Mouse (Mus musculus): ENCODE measurements around the gene Jmjd6.

Gene Jmjd6

DNA sequence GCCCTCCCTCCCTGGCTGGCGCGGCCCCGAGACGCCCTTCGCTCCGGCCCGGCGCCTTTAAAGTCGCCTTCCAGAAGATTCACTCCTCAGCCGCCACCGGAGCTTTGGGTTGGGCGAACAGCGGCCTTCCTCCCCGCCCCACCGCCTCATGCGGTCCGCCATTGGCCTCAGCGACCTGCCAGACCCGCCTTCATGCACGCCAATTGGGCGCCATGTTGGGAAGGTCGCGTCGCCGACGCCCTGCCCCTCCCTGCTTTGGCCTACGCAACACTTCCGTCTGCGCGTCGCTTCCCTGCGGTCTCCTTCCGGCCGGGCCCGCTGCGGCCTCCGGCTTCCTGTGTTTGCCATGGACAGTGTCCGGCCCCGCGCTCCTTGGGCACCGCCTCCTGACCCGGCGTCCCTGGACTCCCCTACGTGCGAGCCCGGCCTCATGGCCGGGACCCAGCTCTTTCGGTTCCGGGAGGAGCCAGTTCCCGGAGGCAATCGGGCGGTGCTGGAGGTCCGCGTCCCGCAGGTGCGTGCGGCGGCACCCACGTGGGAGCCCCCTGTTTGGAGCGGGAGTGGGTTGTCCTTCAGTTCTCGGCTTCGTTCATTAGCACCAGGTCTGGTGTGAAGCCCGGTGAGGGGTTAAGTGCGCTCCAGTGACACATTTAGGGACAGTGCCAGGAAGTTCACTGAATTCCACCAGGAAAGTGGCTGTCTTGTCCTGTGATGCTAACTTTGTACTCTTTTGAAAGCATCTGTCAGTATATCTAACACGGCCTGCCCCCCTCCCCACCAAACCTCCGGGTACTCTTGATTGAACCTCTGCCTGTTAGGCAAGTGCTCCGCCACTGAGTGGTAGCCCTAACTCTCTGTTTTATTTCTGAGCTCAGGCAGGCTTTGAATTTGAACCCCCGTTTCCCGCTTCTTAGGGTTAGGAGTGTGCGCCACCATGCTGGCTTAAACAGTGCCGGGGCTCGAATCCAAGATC is at the start of gene Jmjd6, which contains the start of gene Mettl23:
Jmjd6 (minus strand) TSS at position 189 of the 973 bp plus-strand sequence.
Mettl23 (plus strand) TSS at position 18 of the 973 bp plus-strand sequence.
- peak; percentile 98 for DNase-seq

DNA sequence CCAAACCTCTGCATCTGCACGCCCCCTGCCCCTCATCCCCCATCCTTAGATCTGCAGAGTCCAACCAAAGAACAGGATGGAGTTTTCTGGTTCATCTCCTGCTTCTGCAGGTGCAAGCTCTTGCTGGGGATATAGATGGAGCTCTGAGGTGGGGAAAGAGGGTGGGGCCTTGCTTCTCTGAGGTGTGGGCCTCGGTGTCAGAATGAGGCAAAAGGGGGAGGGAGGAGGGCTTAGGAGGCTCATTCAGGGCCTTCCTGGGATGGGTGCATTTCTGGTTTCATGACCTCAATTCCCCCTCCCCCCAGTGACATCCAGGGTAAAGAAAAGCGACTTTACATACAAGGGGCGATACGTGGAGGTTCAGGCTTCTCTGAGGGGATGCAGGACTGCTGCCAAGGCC is 43.9 kb upstream of the Jmjd6 start:
- DNase-seq, result no peak

DNA sequence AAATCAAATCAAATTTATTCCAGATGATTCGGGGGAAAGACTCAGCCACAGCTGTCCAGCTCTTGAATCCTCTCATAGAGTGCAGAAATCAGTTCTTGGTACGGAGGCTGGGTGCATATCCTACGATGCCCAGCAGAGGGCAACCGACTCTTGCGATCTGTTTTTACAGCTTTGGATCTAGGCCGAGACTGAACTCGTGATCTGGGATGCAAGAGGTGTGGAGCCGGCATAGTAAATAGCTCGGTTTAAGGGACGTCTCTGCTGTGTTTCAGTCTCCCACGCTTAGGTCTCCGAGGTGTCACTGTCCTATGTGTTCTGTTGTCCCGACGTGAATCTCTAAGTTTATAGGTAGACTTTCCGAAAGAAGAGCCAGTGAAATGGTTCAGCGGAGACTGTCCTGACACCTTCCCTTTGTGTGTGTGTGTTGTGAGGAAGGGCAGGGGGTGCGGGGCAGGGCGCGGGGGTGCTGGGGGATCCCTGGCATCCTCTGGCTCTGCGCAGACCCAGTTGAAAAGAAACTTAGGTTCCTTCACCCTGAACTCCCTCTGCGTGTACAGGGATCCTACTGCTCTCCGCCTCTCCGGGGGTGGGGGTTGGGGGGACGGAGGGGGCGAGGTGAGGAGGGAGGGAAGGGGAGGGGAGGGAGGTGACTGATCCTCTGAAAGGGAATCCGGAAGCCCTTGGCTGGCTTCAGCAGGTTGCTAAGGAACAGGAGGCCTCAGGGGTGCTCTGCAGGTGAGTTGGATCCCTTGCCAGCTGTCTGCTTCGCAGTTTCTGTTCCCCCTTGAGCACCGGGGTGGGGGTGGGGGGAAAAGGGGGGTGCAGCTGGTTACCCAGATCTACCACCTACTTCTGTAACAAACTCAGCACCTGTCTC is 42.3 kb upstream of the Jmjd6 start:
- peak; percentile 91 for DNase-seq

DNA sequence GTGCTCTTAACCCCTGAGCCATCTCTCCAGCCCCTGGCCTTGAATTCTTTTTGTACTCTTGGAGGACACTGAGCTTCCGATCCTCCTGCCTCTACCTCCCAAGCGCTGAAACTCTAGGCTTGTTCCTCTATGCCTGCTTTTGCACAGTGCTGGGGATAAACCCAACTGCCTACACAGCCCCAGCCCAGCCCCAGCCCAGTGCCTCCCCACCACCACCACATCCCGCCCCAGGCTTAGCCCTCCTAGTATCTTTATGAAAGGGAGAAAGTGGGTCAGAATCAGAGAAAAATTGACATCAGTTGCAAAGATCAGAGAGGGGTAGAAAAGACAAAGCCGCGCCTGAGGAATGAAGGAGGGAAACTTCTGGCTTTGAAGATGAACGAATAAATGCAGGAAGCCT is 40.8 kb upstream of the Jmjd6 start:
- DNase-seq, result no peak

DNA sequence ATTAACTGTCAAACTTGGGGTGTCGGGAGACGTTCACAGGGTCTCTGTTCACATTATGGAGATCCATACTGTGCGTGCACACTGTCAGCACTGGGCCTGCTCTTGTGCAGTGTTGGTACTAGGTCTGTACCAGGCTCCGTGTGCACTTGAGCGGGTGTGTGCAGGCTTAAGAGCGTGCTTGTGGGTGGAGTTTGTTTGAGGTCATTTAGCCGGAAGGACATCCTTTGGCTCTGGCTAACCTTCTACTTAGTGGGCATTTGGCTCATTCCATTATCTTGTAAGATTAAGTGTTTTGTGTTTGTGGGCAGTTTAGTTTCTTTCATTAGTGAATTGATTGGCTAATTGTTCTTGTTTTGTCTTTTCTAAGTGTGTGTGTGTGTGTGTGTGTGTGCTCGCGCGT is 39.2 kb upstream of the Jmjd6 start:
- no peak for DNase-seq

DNA sequence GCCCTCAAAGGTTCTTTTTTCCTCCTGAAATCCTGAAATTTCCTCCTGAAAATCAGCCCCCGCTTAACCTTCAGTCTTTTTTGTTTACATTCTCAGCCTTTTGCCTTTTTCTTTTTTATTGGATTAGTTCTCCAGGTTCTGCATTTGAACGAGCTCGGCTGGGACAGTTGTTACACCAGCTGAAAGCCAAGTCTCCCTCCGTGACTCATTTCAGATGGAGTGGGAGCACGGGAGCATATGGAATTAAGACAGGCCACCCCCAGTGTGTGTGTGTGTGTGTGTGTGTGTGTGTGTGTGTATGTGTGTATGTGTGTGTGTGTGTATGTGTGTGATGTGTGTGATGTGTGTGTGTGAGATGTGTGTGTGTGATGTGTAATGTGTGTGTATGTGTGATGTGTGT is 38.2 kb upstream of the Jmjd6 start:
- no peak for DNase-seq

DNA sequence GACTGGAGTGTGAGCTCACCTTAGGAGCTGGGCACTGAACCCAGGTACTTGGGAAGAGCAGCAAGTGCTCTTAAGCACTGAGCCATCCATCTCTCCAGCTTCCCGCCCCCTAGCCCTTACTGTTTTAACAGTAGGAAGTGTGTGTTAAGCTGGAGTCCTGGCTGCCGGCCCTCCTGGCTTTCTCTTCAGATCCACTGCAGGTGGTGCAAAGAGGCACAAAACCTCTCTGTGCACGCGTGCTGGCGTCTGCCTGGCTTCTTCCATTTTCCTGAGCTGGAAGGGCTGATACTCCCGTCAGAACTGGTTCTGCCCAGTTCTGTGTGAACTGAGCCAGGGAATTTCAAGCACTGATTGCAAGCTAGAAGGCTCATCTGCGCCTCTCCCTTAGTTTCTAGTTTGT is 37.6 kb upstream of the Jmjd6 start:
- DNase-seq, result no peak

DNA sequence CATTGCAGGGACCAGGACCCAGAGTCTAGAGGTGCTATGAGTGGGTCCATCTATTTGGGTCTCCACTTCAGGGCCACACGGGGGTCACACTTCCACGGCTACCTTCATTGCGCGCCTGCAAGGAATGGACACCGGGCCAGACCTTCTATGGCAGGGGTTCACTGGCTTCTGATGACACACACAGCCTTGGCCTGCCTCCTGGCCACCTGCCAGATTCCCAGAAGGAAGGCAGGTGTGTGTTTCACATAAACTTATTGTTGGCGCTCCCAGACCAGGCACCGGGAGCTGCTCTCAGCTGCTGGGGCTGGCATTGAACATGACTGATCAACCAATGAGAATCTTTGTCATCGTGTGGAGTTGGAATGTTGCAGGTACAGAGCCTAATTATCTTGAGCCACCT is 35.2 kb upstream of the Jmjd6 start:
- DNase-seq, result peak; percentile 29

DNA sequence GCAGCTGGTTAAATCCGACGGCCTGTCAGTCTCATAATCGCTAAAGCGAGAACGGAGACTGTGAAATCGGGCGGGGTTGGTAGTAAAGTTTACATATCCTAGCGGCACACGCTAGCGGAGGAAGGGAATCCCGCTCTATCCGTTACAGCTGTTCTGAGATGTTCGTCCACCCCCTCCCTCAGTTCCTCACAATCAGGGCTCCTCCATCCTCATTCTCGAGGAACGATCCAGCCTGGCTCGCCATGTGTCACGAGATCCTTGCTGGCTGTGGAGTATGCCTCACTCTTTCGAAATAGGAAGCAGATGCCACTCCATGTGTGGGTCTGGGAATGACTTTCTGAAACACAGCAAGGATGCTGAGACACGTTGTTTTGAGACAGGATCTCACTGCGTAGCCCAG is 30.7 kb upstream of the Jmjd6 start:
- no peak for DNase-seq

DNA sequence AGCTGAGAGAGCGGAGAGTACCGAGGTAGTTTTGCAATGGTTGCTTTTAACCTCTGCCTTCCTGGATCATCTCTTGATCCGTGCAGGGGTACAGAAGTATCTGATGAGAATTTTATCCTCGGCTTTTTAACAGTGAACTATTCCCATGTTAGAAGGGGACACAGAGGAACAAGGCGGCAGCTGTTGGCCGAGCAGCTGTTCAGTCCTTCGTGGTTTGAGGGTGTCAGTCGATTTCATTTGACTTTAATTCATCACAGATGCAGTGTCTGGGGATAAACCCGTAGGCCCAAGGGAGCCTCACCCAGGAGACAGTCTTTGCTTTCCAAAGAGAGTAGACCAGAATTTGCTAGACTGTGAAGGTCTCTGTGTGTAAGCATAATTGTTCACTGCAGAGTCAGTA is 28.3 kb upstream of the Jmjd6 start:
- DNase-seq, result no peak

DNA sequence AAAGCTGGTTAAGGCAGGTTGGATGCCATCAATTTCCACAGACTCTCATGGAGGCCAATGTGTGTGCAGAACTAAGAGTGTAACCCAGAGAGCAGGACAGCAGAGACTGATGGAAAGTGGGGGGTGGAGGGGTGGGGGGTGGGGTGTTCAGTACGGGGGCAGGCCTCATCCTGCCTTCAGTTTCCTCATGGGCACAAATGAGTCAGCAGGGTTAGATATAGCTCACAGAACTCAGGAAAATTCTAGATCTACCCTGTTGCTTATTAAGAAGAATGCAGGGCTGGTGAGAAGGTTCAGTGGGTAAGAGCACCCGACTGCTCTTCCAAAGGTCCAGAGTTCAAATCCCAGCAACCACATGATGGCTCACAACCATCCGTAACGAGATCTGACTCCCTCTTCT is 26.4 kb upstream of the Jmjd6 start:
- DNase-seq, result no peak

DNA sequence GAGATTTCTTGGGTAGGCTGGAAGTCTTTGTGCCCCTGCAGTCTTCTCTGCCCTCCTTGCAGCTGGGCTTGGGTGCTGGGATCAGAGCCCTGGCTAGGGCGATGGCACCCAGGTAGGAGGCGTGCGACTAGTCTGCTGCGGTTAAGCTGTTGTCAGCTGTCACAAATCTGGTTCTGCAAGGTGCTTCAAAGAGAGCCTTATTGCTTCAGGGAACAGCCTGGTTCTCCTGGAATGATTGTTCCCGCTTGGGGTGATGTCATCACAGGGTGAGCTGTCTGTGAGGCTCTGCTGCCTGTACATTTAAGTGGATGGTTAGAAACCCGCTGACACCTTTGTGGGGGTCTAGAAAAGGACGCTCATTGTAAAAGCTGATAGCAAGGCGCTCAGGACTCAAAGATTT is 26.0 kb upstream of the Jmjd6 start:
- no peak for DNase-seq

DNA sequence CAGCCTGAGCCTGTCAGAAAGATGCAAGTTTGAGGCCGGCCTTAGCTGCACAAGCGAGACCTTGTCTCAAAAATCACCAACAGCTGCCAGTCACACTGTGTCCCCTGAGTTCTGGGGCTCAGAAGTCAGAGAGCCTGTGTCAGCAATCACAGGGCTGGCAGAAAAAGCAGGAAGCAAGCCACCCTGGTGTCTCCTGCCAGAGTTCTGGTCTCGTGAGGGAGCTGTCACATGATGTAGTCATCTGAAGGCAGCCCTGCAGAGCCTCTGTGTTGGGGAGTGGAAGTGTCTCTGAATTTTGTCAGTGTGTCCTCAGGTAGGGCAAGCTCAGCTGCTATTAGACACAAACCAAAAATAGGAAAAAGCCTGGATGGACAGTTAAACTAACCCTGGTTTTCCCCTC is 24.9 kb upstream of the Jmjd6 start:
- peak; percentile 60 for DNase-seq

DNA sequence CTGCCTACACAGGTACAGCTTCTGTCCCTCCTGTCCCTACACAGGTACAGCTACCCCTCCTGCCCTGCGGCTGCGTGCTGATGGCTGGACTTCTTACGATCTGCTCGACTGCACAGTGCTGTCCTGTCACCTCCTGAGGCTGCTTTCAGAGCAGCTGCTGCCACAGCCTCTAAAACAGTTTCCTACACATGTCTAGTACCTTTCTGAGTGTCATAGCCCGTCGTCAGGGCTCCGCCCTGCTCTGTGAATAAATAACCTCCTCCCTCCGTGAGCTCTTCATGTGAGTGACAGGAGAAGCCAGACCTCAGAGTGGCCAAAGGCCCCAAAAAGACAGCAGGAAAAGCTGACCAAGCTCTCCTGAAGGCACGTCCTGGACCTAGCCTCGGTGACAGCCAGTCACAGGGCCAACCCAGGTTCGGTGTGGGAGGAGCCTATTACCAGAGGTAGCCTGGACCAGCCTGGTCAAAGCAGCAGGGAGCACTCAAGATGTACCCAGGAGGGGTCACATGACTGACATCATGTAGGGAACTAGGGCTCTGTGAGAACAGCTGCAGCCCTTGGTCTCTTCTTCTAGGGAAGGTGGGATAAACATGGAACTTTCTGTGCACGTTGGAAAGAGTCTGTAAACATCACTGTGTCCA is 22.8 kb upstream of the Jmjd6 start:
- DNase-seq, result peak; percentile 26

DNA sequence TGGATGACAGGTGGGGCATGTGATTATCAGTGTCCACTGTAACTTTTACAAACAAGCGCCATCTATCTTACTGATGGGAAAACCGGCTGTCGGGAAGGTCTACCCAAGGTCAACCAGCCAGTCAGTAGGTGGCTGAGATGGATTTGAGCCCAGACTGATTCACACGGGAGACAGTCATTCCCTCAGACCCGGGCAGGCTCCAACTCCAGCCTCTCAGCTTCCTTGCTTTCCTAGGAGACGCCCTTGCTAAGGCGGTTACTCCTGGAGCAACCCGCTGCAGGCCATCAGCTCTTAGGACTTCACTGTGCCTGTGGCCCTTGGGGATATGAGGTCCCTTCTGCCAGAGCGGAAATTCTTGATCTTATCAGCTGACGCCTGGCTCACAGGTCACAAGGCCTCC is 21.2 kb upstream of the Jmjd6 start:
- DNase-seq, result no peak

DNA sequence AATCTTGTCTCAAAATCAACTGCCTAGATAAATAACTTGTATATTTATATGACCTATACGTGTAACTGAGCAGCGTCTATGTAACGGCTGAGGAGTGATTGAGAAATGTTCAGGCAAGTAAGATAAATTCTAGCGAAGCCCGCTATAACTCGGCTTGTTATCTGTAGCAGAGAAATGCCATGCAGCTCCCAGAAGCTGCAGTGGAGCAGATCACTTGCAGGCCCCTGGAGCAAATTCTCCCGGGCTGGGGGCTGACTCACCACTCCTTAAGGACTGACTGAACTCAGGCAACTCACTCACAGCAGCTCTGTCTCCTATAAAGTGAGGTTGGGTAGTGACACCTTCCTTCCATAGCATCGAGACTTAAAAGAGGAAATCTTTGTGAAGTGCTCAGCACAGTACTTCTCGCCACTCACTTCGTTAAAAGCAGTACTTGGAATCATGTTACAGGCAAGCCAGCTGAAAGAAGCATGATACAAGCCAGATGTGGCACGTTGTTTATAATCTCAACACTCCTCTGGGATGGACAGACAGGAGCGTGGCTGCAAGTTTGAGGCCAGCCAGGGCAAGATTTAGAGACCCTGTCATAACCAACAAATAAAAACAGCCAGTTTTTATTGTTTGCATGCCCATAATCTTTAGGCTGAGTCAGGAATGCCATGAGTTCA is 14.1 kb upstream of the Jmjd6 start:
- no peak for DNase-seq

DNA sequence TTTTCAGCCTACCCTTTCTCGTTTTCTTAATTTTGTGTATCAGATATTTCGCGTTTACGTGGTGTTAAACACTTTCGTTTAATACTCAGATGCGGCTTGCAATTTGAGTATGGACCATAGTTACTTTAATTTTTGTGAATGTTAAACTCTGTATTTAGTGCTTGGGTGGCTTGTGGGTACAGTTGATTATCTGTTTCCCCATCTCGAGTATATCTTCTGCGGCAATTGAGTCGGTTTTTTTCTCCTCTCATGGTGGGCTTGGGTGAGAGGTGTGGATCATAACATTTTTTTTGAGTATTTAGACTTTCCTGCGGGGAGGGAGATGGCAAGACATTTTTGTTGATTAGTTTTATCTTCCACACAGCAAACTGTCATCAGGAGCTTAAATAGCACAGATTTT is 11.0 kb upstream of the Jmjd6 start:
- no peak for DNase-seq

DNA sequence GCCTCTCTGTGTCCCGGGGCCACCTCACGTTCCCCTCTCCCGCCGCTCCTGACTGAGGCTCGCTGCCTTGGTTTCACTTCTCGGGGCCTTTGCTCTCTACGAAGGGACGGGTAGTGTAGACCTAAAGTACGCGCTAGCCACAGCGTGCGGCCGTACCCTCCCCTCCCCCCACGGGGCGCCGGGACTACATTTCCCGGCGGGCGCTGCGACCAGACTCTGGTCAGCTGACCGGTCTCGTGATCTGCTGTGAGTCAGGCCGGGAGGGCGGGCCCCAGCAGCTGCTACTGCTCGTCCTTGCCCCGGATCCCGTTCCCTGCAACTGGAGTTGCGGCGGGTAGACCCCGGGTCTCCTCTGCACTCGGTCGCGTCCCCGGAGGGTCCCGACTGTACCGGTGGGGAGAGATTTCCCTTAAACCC is 10.3 kb upstream of the Jmjd6 start:
- DNase-seq, result peak; percentile 99

DNA sequence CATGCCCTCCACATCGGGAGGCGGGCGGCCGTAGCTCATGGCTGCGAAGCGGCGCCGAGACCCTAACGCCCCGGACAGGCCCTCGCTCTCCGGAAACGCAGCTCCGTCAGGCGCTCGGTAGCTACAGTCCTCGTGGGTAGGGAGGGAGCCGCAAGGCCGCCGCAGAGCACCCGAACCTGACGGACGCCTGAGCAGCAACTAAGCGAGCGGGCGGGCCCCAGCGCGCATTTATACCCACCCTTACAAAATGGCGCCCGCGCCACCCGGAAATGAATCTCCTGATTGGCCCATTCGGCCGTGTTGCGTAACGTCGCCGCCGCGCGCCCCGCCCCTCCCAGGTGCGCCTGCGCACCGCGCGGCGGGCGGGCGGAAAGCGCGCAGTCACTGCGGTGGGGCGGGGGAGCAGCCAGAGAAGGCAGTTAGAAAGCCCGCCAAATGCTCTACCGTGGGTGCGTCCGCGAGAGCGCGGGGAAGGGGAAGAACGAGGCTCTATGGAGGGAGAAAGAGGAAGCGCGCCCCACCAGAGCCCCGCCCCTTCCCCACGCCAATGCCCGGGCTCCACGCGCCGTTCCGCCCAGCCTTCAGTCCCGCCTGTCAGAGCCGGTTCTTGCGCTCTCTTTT is 9.8 kb upstream of the Jmjd6 start, which contains the start of gene Srsf2:
Srsf2 (minus strand) TSS at position 204 of the 621 bp plus-strand sequence.
- DNase-seq, result peak; percentile 97

DNA sequence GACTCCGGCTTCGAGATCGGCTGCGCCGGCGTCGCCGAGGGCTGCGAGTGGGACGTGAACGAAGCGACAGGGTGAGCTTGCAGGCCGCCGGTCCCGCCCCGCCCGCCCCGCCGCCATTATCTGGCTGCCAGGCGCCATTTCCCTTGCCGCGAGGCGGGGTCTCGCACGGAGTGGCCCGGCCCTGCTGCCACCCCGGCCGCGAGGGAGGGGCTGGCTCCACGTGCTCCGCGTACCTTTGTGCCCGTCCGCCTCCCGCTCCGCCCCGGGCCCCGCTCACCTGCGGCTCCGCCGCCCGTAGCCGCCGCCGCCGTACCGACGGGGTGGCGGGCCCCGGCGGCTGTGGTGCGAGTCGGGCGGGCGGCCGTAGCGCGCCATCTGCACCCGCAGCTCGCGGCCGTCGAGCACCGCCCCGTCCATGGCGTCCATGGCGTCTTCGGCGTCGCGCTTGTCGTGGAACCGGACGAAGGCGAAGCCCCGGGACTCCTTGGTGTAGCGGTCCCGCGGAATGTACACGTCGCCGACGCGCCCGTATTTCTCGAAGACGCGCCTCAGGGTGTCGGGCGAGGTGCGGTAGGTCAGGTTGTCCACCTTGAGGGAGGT is 9.1 kb upstream of the Jmjd6 start, which contains the start of gene Mfsd11:
Mfsd11 (plus strand) TSS at position 150 of the 600 bp plus-strand sequence.
- DNase-seq, result peak; percentile 92

DNA sequence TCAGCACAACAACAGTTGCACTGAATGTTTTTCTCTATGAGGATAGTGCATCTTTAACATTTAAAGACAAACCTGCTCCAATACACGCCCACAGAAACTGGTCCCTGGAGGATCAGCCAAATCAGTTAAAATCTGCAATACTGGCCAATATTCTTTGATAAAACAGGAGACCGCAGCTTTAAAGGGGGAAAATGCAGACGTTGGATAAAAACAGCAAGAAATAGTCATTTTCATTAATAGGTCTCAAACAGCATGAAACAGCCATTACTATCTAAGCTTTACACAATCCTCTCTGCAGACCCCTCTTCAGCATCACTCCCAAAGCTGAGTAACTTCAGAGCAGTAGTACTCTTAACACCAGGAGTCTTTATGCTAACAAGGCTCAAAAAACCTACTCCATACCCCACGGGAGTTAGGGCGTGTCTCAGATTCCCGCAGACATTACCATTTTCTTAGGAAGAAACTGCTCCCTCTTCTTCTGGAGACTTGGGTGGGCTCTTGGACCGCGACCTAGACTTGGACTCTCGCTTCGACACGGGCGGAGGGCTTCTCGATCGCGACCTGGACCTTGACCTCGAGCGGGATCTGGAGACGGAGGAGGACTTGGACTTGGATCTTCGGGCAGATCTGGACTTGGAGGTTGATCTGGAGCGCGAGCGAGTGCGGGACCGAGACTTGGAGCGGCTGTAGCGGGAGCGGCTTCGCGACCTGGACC is 8.5 kb upstream of the Jmjd6 start:
- DNase-seq, result no peak
